Mouse (Mus musculus) liver, embryonic 11.5 days (tissue): Measurements from ENCODE around the gene Borcs5. TPM values are rescaled to one million over a fixed set of nuclear protein-coding genes. Genes with fewer than 3 reads are reported as not detected.

Source experiments
- ATAC-seq: fragments of 200-750 bp; cut with Nextera tagmentation; replicated peaks from 2 replicates; pipeline ENCODE4 v1.8.0; 2017; ENCODE audit warnings: moderate number of reproducible peaks, mild to moderate bottlenecking, moderate TSS enrichment, moderate library complexity; ENCODE audit not compliant: low FRiP score
- DNase-seq: peaks from one replicate; pipeline ENCODE4 v3.0.0-alpha.2; 2017; ENCODE audit warnings: low spot score
- H3K27ac ChIP-seq: fragments of 300-500 bp; sonication (generic); 2 replicates; pipeline ENCODE4 v1.5.1; 2014; ENCODE audit warnings: mild to moderate bottlenecking, low read depth, low read length, control low read depth
- H3K27me3 ChIP-seq: fragments of 300-500 bp; sonication (generic); replicated peaks from 2 replicates; pipeline ENCODE4 v1.6.1; 2014; ENCODE audit warnings: low read length, mixed read lengths; ENCODE audit not compliant: control insufficient read depth, insufficient read depth
- H3K36me3 ChIP-seq: fragments of 300-500 bp; sonication (generic); 2 replicates; pipeline ENCODE4 v1.6.1; 2014; ENCODE audit warnings: mild to moderate bottlenecking, low read length, moderate library complexity, mixed read lengths; ENCODE audit not compliant: control insufficient read depth, insufficient read depth
- H3K4me1 ChIP-seq: fragments of 300-500 bp; sonication (generic); replicated peaks from 2 replicates; pipeline ENCODE4 v1.6.1; 2014; ENCODE audit warnings: low read length, mixed read lengths; ENCODE audit not compliant: control insufficient read depth, insufficient read depth
- H3K4me2 ChIP-seq: fragments of 300-500 bp; sonication (generic); 2 replicates; pipeline ENCODE4 v1.6.1; 2014; ENCODE audit warnings: mild to moderate bottlenecking, control low read depth, moderate library complexity
- H3K4me3 ChIP-seq: fragments of 300-500 bp; sonication (generic); 2 replicates; pipeline ENCODE4 v1.5.1; 2014; ENCODE audit warnings: low read depth, low read length, control low read depth
- H3K9ac ChIP-seq: fragments of 300-500 bp; sonication (generic); 2 replicates; pipeline ENCODE4 v1.6.1; 2014; ENCODE audit warnings: low read depth, low read length, control low read depth
- H3K9me3 ChIP-seq: fragments of 300-500 bp; sonication (generic); 2 replicates; pipeline ENCODE4 v1.6.1; 2016; ENCODE audit warnings: low read length, inconsistent platforms, mixed read lengths; ENCODE audit not compliant: control insufficient read depth
- WGBS: fragments of 180-500 bp; shearing (Covaris S2); extraction: QIAGEN DNeasy Blood & Tissue Kit; methylation state at CpG from one replicate; pipeline ENCODE4 v1.1.7; 2014; 5-methylcytosine and 5-hydroxymethylcytosine counted together
- polyA plus RNA-seq: library from polyadenylated mRNA; unstranded; fragments of >200 nt; fragmentation: Nextera tagmentation; extraction: Ambion mirVana; gene quantifications from 2 replicates; pipeline ENCODE4 v1.2.1, GENCODE M21; 2014

Gene Borcs5
- polyA plus RNA-seq, 1 experiment from 2014 or later: 19.0 TPM

GRCm38 (mm10) chr6:134620129-134620528, 19.2 kb upstream of the Borcs5 start:
- Histone ChIP-seq H3K36me3 (no peaks in the 10 kb centered on the region), H3K4me1 (no peaks in the 10 kb centered on the region), H3K9ac (no peak overlapping the region), H3K4me3 (no peak overlapping the region), H3K27ac (no peak overlapping the region), H3K27me3 (no peaks in the 10 kb centered on the region), H3K4me2 (no peak overlapping the region), H3K9me3 (no peaks in the 10 kb centered on the region)
- no peak for DNase-seq
- 57% methylated on average over 3 of the region's 3 CpGs for WGBS
- ATAC-seq: no peak

GRCm38 (mm10) chr6:134620846-134621551, 18.3 kb upstream of the Borcs5 start:
- Histone ChIP-seq H3K9ac (no peak overlapping the region), H3K4me1 (no peaks in the 10 kb centered on the region), H3K9me3 (no peaks in the 10 kb centered on the region), H3K4me3 (no peak overlapping the region), H3K27ac (no peak overlapping the region), H3K4me2 (no peak overlapping the region), H3K36me3 (no peaks in the 10 kb centered on the region), H3K27me3 (no peaks in the 10 kb centered on the region)
- DNase-seq: no peak
- WGBS: 62% methylated on average over 6 of the region's 6 CpGs
- no peak for ATAC-seq

GRCm38 (mm10) chr6:134621552-134621949, 17.8 kb upstream of the Borcs5 start:
- no peak for DNase-seq
- Histone ChIP-seq H3K27me3 (no peaks in the 10 kb centered on the region), H3K9me3 (no peaks in the 10 kb centered on the region), H3K36me3 (no peaks in the 10 kb centered on the region), H3K4me3 (no peak overlapping the region), H3K4me2 (no peak overlapping the region), H3K27ac (no peak overlapping the region), H3K9ac (no peak overlapping the region), H3K4me1 (no peaks in the 10 kb centered on the region)
- WGBS: 61% methylated on average over 14 of the region's 14 CpGs
- ATAC-seq: no peak

GRCm38 (mm10) chr6:134625431-134625830, 13.9 kb upstream of the Borcs5 start:
- H3K4me1 ChIP-seq: no peaks in the 10 kb centered on the region
- ATAC-seq (no peak), DNase-seq (no peak)
- no peaks in the 10 kb centered on the region for H3K9me3 ChIP-seq
- H3K27me3 ChIP-seq: no peaks in the 10 kb centered on the region
- no peak overlapping the region for H3K4me2 ChIP-seq
- no peak overlapping the region for H3K4me3 ChIP-seq
- no peak overlapping the region for H3K27ac ChIP-seq
- no peaks in the 10 kb centered on the region for H3K36me3 ChIP-seq
- 63% methylated on average over 12 of the region's 12 CpGs for WGBS
- no peak overlapping the region for H3K9ac ChIP-seq

- H3K4me1 ChIP-seq: no peaks in the 10 kb centered on the region
- no peak for ATAC-seq
- H3K27me3 ChIP-seq: no peaks in the 10 kb centered on the region
- no peak overlapping the region for H3K27ac ChIP-seq
- H3K9me3 ChIP-seq: no peaks in the 10 kb centered on the region
- no peak overlapping the region for H3K4me2 ChIP-seq
- no peak overlapping the region for H3K4me3 ChIP-seq
- WGBS: 89% methylated on average over 1 of the region's 1 CpGs
- no peak overlapping the region for H3K9ac ChIP-seq
- H3K36me3 ChIP-seq: no peaks in the 10 kb centered on the region
- no peak for DNase-seq
These were observed 12.7 kb upstream of the Borcs5 start for GRCm38 (mm10) chr6:134626564-134626963.

- no peak overlapping the region for H3K4me2 ChIP-seq
- H3K9ac ChIP-seq: no peak overlapping the region
- 60% methylated on average over 9 of the region's 9 CpGs for WGBS
- no peaks in the 10 kb centered on the region for H3K9me3 ChIP-seq
- H3K36me3 ChIP-seq: no peaks in the 10 kb centered on the region
- ATAC-seq (no peak), DNase-seq (no peak)
- H3K4me3 ChIP-seq: no peak overlapping the region
- H3K27me3 ChIP-seq: peaks cover 7% of the 10 kb centered on the region
- H3K27ac ChIP-seq: no peak overlapping the region
- 0 out of 2 replicates have a peak, but pooled peaks cover 2% of the 10 kb centered on the region for H3K4me1 ChIP-seq
These were observed 8.9 kb upstream of the Borcs5 start for GRCm38 (mm10) chr6:134630447-134630846.

GRCm38 (mm10) chr6:134631947-134632687, 7.2 kb upstream of the Borcs5 start, which contains the start of gene Mansc1:
Gene Mansc1, minus strand, starts transcription at chr6:134632488.
- H3K4me3 ChIP-seq: peak within 1 kb of the TSS; percentile 60
- H3K36me3 ChIP-seq: no peaks in the 10 kb centered on the region
- H3K9me3 ChIP-seq: no peaks in the 10 kb centered on the region
- H3K27ac ChIP-seq: no peak within 1 kb of the TSS
- peaks cover 7% of the 10 kb centered on the region for H3K27me3 ChIP-seq
- DNase-seq (peak; percentile 52), ATAC-seq (0 out of 2 replicates have a peak, but pooled peaks have one; percentile 26)
- 0 out of 2 replicates have a peak, but pooled peaks cover 2% of the 10 kb centered on the region for H3K4me1 ChIP-seq
- WGBS: 4% methylated on average over 46 of the region's 46 CpGs
- H3K4me2 ChIP-seq: peak within 1 kb of the TSS; percentile 87
- H3K9ac ChIP-seq: peak within 1 kb of the TSS; percentile 57

- peak overlapping the region; percentile 60 for H3K4me3 ChIP-seq
- H3K9me3 ChIP-seq: no peaks in the 10 kb centered on the region
- 0 out of 2 replicates have a peak, but pooled peaks cover 2% of the 10 kb centered on the region for H3K4me1 ChIP-seq
- ATAC-seq (no peak), DNase-seq (no peak)
- no peaks in the 10 kb centered on the region for H3K36me3 ChIP-seq
- H3K27ac ChIP-seq: no peak overlapping the region
- WGBS: 54% methylated on average over 5 of the region's 5 CpGs
- H3K27me3 ChIP-seq: peaks cover 7% of the 10 kb centered on the region
- peak overlapping the region; percentile 57; the same call in 1 of the 2 replicates for H3K9ac ChIP-seq
- peak overlapping the region; percentile 87 for H3K4me2 ChIP-seq
These were observed 6.6 kb upstream of the Borcs5 start for GRCm38 (mm10) chr6:134632756-134633155.
